Mouse (Mus musculus): ENCODE results near the gene Cep170b.

DNA sequence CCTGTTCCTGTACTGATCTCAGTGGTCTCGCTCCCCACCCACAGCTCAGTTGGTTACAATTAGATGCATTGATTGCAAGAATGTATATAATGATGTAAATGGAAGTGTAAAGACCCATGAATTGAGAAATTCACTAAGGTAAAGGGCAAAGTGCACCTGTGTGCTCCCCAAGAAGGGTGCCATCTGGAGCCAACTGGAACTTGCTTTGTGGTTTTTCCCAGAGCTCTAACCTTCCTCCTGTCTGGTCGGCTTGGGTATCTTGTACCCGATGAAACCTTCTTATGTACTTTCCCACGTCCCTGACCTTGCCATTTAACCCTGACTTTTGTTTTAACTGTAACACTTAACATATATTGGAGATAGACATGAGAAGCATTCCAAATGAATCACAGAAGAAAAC lies 35.6 kb downstream of the Cep170b start:
- no peak for TF ChIP-seq GATA1 (IDR thresholded peaks at IDR 0.05; ENCODE audit: borderline replicate concordance, low read length)
- TF ChIP-seq FLI1 (IDR thresholded peaks at IDR 0.05; ENCODE audit: low read length) = no peak
